Mouse (Mus musculus) cortical plate, adult 2 months (tissue): ENCODE measurements around the gene Matn4. TPM values are rescaled to one million over a fixed set of nuclear protein-coding genes. Genes with fewer than 3 reads are reported as not detected.
A peak's percentile ranks its signal among the peaks of the same experiment; 100 is the strongest.

ENCODE experiments used
- H3K27ac ChIP-seq: fragments of 200-500 bp; 2 replicates; pipeline ENCODE4 v1.5.1; 2012; ENCODE audit warnings: low read length, control low read depth, inconsistent platforms; ENCODE audit not compliant: insufficient read depth
- H3K4me1 ChIP-seq: fragments of 200-500 bp; 2 replicates; pipeline ENCODE4 v1.6.1; 2011; ENCODE audit warnings: low read length; ENCODE audit not compliant: control insufficient read depth, insufficient read depth
- H3K4me3 ChIP-seq: fragments of 200-500 bp; 2 replicates; pipeline ENCODE4 v1.5.1; 2011; ENCODE audit warnings: mild to moderate bottlenecking, low read length, control low read depth; ENCODE audit not compliant: insufficient read depth
- CTCF ChIP-seq: fragments of 200-500 bp; IDR thresholded peaks from 2 replicates; pipeline ENCODE4 v1.5.1; 2011; ENCODE audit warnings: mild to moderate bottlenecking, control low read depth, low read length; ENCODE audit not compliant: insufficient read depth; ENCODE audit errors: extremely low read depth
- POLR2A ChIP-seq: fragments of 200-500 bp; IDR thresholded peaks from 2 replicates; pipeline ENCODE4 v1.6.1; 2011; ENCODE audit warnings: mild to moderate bottlenecking, low read length, control low read depth; ENCODE audit not compliant: insufficient read depth; ENCODE audit errors: extremely low read depth
- polyA plus RNA-seq: library from polyadenylated mRNA; depleted of rRNA; stranded (reverse); fragments of >200 nt; gene quantifications from 2 replicates; pipeline ENCODE4 v1.2.3, GENCODE M21; 2012; rRNA removed

The Matn4 gene
- 16.2 and 17.4 TPM in 2 replicates for polyA plus RNA-seq

DNA sequence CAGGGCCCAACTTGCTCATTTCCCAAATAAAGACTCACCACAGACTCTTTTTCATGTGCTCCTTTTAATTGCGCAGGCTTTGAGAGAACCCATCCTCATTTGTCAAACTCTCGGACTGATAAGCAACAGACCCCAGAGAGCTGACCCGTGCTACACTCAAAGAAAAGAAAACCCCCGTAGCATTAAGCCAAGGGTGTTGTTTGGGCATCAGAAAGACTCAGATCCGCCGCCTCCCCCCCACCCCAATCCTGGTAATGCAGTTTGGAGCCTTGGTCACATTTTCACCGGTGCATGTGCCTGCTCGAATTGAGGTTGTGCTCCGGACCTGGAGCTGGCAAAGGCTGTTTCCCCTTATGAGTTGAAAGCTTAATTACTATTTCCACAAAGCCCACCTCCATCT, at the start of gene Matn4:
TSS of gene Matn4 (minus strand) at position 101 of the 400 bp plus-strand sequence.
- TF ChIP-seq CTCF, result no peak
- no peak for TF ChIP-seq POLR2A
- Histone ChIP-seq H3K4me1 (no peaks in the 10 kb centered on the region; the same call in 1 of the 2 replicates), H3K4me3 (peak within 1 kb of the TSS; percentile 17; the same call in 1 of the 2 replicates), H3K27ac (no peak within 1 kb of the TSS)

DNA sequence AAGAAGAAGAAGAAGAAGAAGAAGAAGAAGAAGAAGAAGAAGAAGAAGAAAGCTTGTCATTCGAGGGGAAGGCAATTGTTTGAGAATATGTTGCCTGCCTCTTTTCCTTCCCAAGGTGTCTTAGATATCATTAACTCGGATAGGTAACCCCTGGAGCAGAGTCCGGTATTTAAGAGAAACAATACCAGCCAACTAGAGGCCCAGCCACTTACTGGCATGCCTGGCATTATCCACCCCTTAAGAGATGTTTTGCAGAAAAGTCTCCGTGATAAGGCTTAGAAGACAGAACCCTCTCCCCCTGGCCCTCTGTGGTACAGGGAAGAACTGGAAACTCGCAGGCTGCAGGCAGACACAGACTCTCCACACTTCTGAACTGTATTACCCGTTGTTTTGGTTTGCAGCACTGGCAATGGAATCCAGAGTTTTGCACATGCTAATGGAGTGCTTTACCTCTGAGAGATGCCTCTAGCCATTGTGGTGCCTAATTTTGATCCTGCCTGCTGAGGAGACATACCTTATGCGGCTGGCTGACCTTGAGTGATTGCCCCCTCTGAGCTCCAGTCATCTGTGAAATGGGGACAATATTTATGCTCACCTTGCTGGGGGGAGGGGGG, 49.0 kb upstream of the Matn4 start:
- H3K4me1 ChIP-seq, result peaks cover 4% of the 10 kb centered on the region; the same call in 1 of the 2 replicates
- H3K4me3 ChIP-seq, result no peak overlapping the region
- H3K27ac ChIP-seq, result no peak overlapping the region
- TF ChIP-seq CTCF, result no peak

GRCm38 (mm10) chr2:164453047-164453757, 48.2 kb upstream of the Matn4 start:
- peaks cover 4% of the 10 kb centered on the region; the same call in 1 of the 2 replicates for H3K4me1 ChIP-seq

DNA sequence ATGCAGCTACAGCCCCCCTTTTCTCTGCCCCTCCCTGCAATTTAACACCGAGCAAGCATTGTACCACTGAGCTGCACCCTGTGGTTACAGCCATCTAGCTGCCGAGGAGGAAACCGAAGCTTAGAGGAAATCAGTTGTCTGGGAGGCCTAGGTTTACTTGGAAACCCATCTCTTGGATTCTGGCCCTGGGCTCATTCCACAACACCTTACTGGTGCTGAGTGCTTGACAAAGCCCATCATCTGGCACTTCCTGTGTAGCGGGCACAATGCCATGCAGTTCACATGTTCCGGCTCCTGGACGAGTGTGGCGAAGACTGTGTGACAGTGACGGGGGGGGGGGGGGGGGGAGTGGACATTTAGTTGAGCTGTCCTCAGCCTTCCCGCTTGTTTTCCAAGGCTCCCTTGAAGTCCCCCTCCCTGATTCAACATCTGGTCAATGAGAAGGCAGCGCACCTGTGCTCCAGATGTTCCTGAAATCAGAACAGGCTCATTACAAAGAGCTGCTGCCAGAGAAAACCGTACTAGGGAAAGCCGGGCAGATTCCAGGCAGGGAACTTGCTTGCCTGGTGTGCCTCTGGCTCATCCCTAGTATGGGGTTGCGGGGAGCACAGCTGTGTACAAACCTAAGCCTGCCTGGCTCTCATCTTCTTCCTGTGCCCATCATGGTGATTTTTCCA, 47.2 kb upstream of the Matn4 start:
- no peak for TF ChIP-seq CTCF
- TF ChIP-seq POLR2A, result no peak
- Histone ChIP-seq H3K4me1 (peaks cover 4% of the 10 kb centered on the region; the same call in 1 of the 2 replicates), H3K27ac (no peak overlapping the region), H3K4me3 (no peak overlapping the region)

More at GRCm38 (mm10) chr2:164453047-164453757, 48.2 kb upstream of the Matn4 start:
- H3K27ac ChIP-seq, result no peak overlapping the region
- TF ChIP-seq POLR2A (no peak), CTCF (no peak)
- no peak overlapping the region for H3K4me3 ChIP-seq

DNA sequence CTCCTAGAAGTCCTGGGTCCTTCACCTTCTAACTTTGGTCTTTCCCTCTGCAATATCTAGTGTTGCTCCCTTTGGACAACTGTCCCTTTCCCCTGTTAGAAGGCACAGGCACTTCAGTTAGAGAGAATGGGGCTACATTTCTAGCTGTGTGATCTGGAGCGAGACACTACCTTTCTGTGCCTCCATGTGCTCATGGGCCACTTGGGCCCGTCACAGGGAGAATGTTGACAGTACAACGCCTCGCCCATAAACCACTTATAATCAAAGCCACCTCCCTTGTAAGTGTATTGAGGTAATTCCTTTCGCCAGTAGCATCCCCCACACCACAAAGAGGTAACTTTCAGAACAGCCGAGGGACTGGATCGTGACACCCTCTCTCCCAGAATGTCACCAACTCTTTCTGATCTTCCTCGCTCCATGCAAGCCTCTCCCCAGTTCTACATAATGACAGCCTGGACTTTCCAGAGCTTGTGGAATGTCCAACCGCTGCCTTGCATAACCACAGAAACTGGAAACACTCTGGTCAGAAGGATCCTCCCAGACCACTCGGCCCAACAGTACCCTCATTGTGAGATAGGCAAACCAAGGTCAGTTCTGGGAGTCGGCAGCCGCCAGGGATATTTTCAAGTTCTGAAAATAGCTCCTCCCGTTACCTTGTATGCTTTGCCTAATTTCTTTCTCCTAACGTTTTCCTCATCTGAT, 44.5 kb upstream of the Matn4 start:
- TF ChIP-seq POLR2A (no peak), CTCF (no peak)
- Histone ChIP-seq H3K4me3 (no peak overlapping the region), H3K27ac (no peak overlapping the region), H3K4me1 (no peaks in the 10 kb centered on the region; the same call in 1 of the 2 replicates)

DNA sequence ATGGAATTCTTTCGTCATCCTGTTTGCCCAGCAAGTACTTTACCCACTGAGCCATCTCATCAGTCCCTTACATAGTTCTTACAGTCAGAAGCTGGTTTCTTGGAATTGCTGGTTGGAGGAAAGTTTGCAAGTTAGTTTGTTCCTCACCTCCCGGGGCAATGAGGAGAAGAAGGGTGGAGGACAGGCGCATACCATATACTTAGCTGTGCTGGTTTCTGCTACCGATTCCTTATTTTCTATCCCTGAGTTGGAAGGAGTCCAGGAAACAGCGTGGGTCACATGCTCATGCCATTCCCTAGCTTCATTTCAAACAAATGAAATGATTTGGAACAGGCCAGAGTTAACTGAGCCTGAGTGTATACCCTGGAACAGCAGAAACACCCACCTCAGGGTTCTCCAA, 44.0 kb upstream of the Matn4 start:
- Histone ChIP-seq H3K4me1 (no peaks in the 10 kb centered on the region), H3K27ac (no peak overlapping the region), H3K4me3 (no peak overlapping the region)
- TF ChIP-seq POLR2A (no peak), CTCF (no peak)

GRCm38 (mm10) chr2:164448140-164448539, 43.2 kb upstream of the Matn4 start:
- TF ChIP-seq POLR2A, result no peak
- TF ChIP-seq CTCF, result no peak
- Histone ChIP-seq H3K27ac (no peak overlapping the region), H3K4me1 (no peaks in the 10 kb centered on the region), H3K4me3 (no peak overlapping the region)

DNA sequence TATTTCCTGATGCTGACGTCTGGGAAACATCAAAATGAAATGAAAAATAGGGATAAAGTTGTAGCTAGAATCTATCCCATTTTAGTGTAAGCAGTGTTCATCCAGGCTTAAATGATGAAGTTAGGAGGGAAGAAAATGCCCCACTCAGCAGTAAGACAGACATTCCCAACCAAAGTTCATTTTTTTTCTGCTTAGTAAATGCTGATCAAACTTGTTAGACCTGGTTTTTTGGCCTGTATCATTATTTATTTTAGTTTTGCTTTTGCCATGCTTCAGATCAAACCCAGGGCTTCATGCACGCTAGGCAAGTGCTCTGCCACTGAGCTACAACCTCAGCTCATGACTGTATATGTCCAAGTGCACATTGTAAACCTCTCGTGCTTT, 41.1 kb upstream of the Matn4 start:
- Histone ChIP-seq H3K4me1 (no peaks in the 10 kb centered on the region), H3K4me3 (no peak overlapping the region), H3K27ac (no peak overlapping the region)
- TF ChIP-seq POLR2A (no peak), CTCF (no peak)

DNA sequence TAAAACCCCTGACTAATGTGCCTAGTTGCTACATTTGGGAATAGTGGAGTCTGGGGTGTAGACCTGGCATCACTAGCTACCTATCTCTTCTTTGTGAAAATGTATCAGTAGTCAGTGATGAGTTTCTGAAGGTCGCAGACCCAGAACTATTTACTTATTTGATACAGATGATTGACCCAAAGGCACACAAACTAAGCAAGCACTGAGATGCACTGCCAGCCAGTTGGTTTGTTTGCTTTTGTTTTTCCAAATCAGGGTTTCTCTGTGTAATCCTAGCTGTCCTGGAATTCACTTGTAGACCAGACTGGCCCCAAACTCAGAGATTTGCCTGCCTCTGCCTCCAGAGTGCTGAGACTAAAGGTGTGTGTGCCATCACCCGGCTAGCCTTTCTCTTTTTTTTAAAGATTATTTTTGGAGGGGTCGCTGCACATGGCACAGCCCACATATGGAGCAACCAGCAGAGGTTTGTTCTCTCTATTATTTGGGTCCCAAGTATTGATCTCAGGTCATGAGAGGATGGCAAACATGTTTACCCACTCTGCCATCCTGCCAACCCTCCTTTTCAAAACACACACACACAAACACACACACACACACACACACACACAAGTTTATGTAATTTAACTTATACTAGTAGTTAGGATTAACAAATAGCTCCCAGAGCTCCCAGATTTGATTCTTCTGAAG, 40.6 kb upstream of the Matn4 start:
- no peak overlapping the region for H3K27ac ChIP-seq
- no peaks in the 10 kb centered on the region for H3K4me1 ChIP-seq
- TF ChIP-seq CTCF, result no peak
- no peak for TF ChIP-seq POLR2A
- H3K4me3 ChIP-seq, result no peak overlapping the region
